Mouse (Mus musculus) bone marrow macrophage, adult 2 months (primary cell): Measurements from ENCODE around the gene Orc1. TPM values are rescaled to one million over a fixed set of nuclear protein-coding genes. Genes with fewer than 3 reads are reported as not detected.

Experiments
- H3K27ac ChIP-seq: 2 replicates; pipeline ENCODE4 v1.5.1; 2012; ENCODE audit warnings: low read depth, low read length; ENCODE audit not compliant: insufficient read depth
- H3K4me1 ChIP-seq: 2 replicates; pipeline ENCODE4 v1.6.1; 2012; ENCODE audit warnings: low read length; ENCODE audit not compliant: control insufficient read depth, insufficient read depth
- H3K4me3 ChIP-seq: 2 replicates; pipeline ENCODE4 v1.5.1; 2012; ENCODE audit warnings: mild to moderate bottlenecking, low read length, moderate library complexity; ENCODE audit not compliant: insufficient read depth
- CTCF ChIP-seq: IDR thresholded peaks from 2 replicates; pipeline ENCODE4 v1.5.1; 2012; ENCODE audit warnings: low read depth, mild to moderate bottlenecking, low read length, moderate library complexity
- POLR2A ChIP-seq: IDR thresholded peaks from 2 replicates; pipeline ENCODE4 v1.6.1; 2012; ENCODE audit warnings: mild to moderate bottlenecking, low read depth, low read length, borderline replicate concordance
- polyA plus RNA-seq: library from polyadenylated mRNA; stranded (reverse); fragments of >200 nt; gene quantifications from 2 replicates; pipeline ENCODE4 v1.2.4, GENCODE M21; 2012; ENCODE audit not compliant: missing spikeins, insufficient read depth, insufficient read length

The Orc1 gene
- polyA plus RNA-seq, 1 experiment: 1.1 TPM

- H3K4me3 ChIP-seq: no peak overlapping the region
- no peak for TF ChIP-seq CTCF
- peaks cover 10% of the 10 kb centered on the region for H3K4me1 ChIP-seq
- no peak overlapping the region for H3K27ac ChIP-seq
Observed at GRCm38 (mm10) chr4:108634696-108635095, 55.5 kb downstream of the Orc1 start.

GRCm38 (mm10) chr4:108635101-108635500, 55.9 kb downstream of the Orc1 start:
- H3K27ac ChIP-seq: no peak overlapping the region
- no peak for TF ChIP-seq CTCF
- TF ChIP-seq POLR2A: no peak
- no peak overlapping the region for H3K4me3 ChIP-seq
- H3K4me1 ChIP-seq: peaks cover 10% of the 10 kb centered on the region

GRCm38 (mm10) chr4:108637721-108638120, 58.5 kb downstream of the Orc1 start:
- H3K27ac ChIP-seq: no peak overlapping the region
- TF ChIP-seq POLR2A (no peak), CTCF (no peak)

GRCm38 (mm10) chr4:108638752-108639151, 59.5 kb downstream of the Orc1 start:
- TF ChIP-seq CTCF: no peak
- TF ChIP-seq POLR2A: no peak
- peaks cover 10% of the 10 kb centered on the region for H3K4me1 ChIP-seq
- H3K4me3 ChIP-seq: no peak overlapping the region
- 0 out of 2 replicates have a peak overlapping the region, but pooled peaks have one; percentile 7 for H3K27ac ChIP-seq

More at GRCm38 (mm10) chr4:108637721-108638120, 58.5 kb downstream of the Orc1 start:
- no peak overlapping the region for H3K4me3 ChIP-seq
- peaks cover 10% of the 10 kb centered on the region for H3K4me1 ChIP-seq

- Histone ChIP-seq H3K4me1 (no peaks in the 10 kb centered on the region; the same call in 1 of the 2 replicates), H3K27ac (no peak overlapping the region)
- TF ChIP-seq CTCF (no peak), POLR2A (no peak)
Observed at GRCm38 (mm10) chr4:108664407-108664806, 85.2 kb downstream of the Orc1 start.

More at GRCm38 (mm10) chr4:108664407-108664806, 85.2 kb downstream of the Orc1 start:
- H3K4me3 ChIP-seq: no peak overlapping the region

Other genes starting within 250 kb of the Orc1 start
- gene Shisal2a, start 196.1 kb upstream of the Orc1 start, polyA plus RNA-seq: not detected in 2 replicates
- 0.66 TPM in 1 of 2 replicates, not detected in the other for gene Gpx7, start 172.5 kb upstream of the Orc1 start, polyA plus RNA-seq
- 37.6 and 48.2 TPM in 2 replicates for gene Tut4, start 120.0 kb upstream of the Orc1 start, polyA plus RNA-seq
- gene Prpf38a, start 87 bp upstream of the Orc1 start, polyA plus RNA-seq: 29.7 and 31.4 TPM in 2 replicates
- gene Cc2d1b, start 40.5 kb downstream of the Orc1 start, polyA plus RNA-seq: 37.9 and 49.0 TPM in 2 replicates
- not detected in 2 replicates for gene 3110021N24Rik, start 140.2 kb downstream of the Orc1 start, polyA plus RNA-seq
- gene Zfyve9, start 201.4 kb downstream of the Orc1 start, polyA plus RNA-seq: 1.3 and 2.0 TPM in 2 replicates